Mouse (Mus musculus) liver, embryonic 18 days (tissue): Measurements from ENCODE around the gene F5. TPM values are rescaled to one million over a fixed set of nuclear protein-coding genes. Genes with fewer than 3 reads are reported as not detected.

ENCODE experiments used
- polyA plus RNA-seq: library from polyadenylated mRNA; depleted of rRNA; stranded (reverse); fragments of >200 nt; gene quantifications from 2 replicates; pipeline ENCODE4 v1.2.3, GENCODE M21; 2012; rRNA removed

Gene F5
- polyA plus RNA-seq: 23.0 and 23.1 TPM in 2 replicates

DNA sequence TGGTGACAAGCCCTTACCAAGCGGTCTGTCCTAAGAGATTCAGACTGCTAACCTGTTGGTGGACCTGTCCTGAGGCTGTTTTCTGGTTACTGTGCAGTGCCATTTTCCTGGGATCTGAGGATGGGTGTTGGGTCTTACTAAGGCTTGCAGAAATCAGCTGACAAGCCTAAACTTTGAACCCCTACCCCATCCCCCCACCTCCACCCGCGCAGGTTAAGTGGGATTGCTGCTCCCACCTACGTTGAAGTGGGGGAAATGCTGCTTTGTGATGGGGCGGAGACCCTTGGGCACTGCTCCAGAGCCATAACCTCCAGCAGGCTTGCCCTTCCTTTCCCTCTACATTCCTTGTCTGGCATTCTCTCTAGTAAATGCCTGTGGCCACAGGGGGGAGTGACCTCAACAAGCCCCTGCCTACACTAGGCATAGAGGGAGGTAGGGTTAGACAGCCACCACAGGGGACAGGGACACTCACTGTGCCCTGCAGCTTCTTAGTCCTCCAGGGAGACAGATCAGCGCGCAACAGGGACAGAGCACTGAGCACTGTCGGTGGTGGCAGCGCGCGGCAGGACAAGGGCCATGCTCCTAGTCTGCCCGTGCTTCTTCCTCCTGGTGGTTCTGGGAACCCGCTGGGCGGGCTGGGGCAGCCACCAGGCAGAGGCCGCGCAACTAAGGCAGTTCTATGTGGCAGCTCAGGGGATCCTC is at the start of gene F5:
F5 (plus strand) TSS at position 452 of the 702 bp plus-strand sequence.

GRCm38 (mm10) chr1:164114947-164115493 is 36.6 kb upstream of the F5 start, which contains the start of gene Selp:
Selp (plus strand) TSS chr1:164115264.

DNA sequence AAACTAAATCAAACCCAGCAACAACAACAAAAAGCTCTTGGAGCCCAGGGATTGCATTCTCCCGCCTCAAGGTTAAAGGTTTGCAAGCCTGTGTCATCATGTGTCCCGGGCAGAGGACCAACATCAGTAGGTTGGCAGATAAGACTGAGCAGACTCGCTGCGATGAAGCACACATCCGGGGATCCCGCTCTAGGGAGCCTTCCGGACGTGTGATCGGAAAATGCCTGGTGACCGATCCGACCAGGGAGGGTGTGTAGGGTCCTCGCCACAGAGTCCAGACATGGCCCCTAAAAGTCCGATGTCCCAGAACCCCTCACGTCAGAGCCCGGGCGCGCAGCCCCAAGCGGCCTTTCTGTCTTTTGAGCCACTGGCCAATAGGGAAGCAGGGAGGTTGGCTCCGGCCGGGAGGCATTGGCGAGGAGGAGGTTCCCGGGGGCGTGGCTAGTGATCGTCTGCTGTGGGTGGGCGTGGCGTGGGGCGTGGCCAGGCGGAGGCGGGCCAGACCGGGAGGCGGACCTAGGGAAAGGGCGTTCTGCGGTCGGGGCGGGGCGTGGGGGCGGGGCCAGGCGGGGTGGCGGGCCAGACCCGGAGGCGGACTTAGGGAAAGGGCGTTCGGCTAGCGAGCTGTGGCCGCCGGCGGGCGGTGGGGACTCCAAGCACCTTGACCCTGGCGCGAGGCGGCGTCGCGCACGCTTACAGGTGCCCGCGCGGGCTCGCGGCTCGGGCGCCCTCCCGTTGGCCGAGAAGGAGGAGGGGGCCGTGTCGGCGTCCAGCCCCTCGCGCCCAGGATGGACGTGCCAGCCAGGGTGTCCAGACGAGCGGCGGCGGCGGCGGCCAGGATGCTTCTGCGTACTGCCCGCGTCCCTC is 97.1 kb downstream of the F5 start, which contains the start of gene Slc19a2:
Slc19a2 (plus strand) TSS at position 582 of the 867 bp plus-strand sequence.

Other genes with a start within 250 kb of the F5 start
- 6.3 and 6.9 TPM in 2 replicates for gene Scyl3, start 222.7 kb upstream of the F5 start, polyA plus RNA-seq
- gene BC055324, start 157.0 kb upstream of the F5 start, polyA plus RNA-seq: 3.6 and 4.0 TPM in 2 replicates
- gene Mettl18, start 156.9 kb upstream of the F5 start, polyA plus RNA-seq: 1.9 and 2.1 TPM in 2 replicates
- gene Sele, start 103.6 kb upstream of the F5 start, polyA plus RNA-seq: 0.10 and 0.13 TPM in 2 replicates
- 12.2 and 12.4 TPM in 2 replicates for gene Sell, start 89.9 kb upstream of the F5 start, polyA plus RNA-seq
- 0.78 and 0.87 TPM in 2 replicates for gene Selp, start 36.6 kb upstream of the F5 start, polyA plus RNA-seq
- gene Slc19a2, start 97.2 kb downstream of the F5 start, polyA plus RNA-seq: 27.1 and 35.8 TPM in 2 replicates
- gene Ccdc181, start 123.7 kb downstream of the F5 start, polyA plus RNA-seq: 1.8 TPM in 2 replicates
- gene Nme7, start 152.3 kb downstream of the F5 start, polyA plus RNA-seq: 4.5 and 4.9 TPM in 2 replicates
- gene Blzf1, start 155.7 kb downstream of the F5 start, polyA plus RNA-seq: 5.0 and 5.1 TPM in 2 replicates